Mouse (Mus musculus) thymus, postnatal 0 days (tissue): ENCODE results near the gene Glis3. TPM values are rescaled to one million over a fixed set of nuclear protein-coding genes. Genes with fewer than 3 reads are reported as not detected.

Experiments used
- DNase-seq: peaks from one replicate; pipeline ENCODE4 v3.0.0-alpha.2; 2015; ENCODE audit warnings: low spot score
- polyA plus RNA-seq: library from polyadenylated mRNA; unstranded; fragments of >200 nt; fragmentation: Nextera tagmentation; extraction: Ambion mirVana; gene quantifications from 2 replicates; pipeline ENCODE4 v1.2.1, GENCODE M21; 2015

Gene Glis3
- polyA plus RNA-seq, 1 experiment from 2014 or later, result 0.59 TPM

DNA sequence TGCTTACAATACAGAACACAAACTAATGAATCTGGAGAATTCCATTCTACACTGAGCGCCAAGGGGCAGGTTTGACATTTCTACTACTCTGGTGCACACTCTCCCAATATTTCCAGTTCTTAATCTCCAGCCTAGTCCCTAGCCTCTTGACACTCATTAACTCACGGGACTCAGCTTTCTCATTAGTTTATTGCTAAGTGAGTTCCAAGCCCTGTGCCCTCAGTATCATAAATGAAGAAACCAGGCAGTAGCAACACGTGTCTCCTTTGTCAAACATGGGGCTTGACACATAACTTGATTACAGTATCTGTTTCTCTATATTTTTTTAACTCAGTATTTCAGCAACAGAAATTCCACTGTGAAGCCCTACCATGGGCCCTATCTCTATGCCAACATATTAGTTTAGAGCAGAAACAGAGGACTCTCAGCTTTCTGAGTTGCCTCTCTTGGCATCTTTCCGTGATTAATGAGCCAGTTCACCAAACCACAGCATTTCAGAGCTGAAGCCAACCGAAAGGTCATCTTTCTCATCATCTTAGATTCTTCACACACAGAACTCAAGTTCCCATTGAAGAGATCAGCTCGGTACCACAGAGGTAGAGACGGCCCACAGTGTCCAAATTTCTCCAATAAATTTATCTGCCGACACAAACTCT is 186.1 kb downstream of the Glis3 start:
- no peak for DNase-seq

DNA sequence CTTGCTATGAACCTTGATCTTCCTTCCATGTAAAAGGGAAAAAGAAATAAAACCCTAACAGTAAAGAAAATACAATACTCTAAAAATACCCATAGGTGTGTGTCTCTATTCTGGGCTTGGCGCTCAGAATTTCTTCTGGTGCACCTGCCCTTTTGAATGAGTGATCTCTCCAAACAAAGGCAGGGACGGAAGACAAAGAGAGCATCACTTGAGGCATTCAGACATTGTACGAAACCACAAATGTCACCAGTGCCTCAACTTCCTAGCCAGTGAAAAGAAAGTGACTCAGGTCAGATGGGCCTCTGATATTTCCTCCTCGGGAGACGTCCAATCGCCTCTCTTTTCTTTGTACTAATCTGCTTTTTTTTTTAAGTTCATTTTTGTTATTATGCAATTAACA is 201.8 kb downstream of the Glis3 start:
- peak; percentile 14 for DNase-seq

DNA sequence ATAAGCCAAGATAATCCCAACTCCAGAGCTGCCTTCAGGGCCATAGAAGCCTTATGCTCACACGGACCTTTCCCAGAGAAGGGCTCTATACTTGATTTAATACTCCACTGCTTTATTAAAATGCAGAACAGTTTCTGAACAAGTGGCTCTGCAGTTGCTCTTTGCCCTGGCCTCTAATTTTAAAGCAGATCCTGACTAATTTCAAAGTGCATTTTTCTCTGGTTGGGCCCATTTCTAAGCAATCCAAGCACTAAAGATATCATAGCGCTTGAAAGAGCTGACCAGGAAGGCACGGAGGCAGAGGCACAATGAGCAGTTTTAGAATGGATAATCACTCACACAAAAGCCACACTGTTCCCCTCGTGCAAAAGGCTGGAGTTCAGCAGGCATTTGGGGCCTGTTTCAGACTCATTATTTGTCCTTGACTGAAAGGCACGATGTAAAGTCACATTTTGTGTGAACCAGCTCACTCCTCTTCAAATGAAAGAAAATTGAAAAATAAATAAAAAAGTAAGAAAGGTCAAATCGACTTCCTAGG is 202.5 kb downstream of the Glis3 start:
- DNase-seq, result no peak

DNA sequence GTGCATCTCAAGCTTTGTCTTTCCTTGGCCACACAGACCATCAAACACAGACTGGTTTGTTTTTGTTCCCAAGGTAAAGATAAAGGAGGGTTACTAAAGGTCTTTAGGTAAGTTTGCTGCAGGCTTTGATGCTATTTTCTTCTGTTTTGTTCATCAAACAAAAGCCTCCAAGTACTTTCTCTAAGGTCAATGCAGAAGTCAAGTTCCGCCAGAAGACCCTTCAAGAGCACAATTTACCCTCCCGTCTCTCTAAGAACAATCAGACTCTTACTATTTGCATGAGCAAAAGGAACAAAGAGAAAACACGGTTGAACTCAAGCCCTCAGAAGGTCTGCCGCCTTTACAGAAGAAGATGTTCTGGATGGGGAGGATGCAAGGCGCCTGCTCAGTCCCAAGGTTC is 206.3 kb downstream of the Glis3 start:
- no peak for DNase-seq

DNA sequence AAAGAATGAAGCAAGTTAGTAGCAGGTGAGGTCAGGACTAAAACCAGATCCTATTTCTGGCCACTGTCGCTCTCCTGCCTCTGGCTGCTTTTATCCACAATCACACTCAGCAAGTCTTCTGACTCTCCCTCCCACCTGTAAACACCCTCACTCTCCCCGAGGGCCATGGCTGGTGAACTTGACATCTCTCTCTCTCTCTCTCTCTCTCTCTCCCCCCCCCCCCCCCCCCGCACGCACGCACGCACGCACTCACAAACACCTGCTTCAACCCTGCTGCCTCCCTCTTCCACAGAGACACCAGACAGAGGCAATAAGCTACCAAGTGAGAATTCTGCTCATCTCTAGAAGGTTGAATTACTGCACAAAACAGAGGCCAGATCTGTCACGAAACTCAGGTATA is 208.7 kb downstream of the Glis3 start:
- no peak for DNase-seq

DNA sequence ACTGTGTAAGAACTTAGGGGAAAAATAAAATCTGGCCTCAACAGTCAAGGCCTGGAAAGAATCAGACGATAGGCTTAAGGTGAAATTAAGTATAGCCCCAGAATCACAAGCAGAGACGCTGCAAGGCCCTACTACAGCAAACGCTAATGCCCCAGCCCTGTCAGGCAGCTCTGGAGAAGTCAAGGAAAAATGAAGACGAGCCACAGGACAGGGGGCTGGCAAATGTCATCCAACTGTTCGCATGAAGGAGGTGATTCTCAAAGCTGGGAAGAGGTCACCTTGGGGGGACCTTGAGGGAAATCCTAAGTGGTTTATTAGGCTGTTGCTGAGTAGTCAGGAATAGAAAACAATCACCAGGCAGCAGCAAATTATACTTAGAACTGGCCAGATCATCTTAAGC is 214.1 kb downstream of the Glis3 start:
- no peak for DNase-seq

DNA sequence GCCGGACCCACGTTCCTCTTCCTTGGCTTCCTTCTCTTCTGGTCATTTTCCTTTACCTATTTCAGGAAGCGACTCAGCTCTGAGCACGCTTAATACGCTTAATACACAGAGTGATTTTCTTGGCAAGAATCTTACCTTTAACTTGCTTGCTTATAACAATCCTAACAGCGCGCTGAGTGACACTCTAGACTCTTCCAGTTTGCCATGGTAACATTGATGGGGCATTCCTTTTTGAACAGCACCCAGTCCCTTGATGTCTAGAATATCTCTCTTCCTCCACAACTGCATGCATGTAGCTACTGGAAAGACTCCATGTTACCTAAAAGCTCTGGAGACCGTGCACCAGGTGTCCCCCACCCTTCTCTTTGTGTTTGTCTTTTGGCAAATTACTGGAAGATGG is 225.5 kb downstream of the Glis3 start:
- DNase-seq, result no peak

DNA sequence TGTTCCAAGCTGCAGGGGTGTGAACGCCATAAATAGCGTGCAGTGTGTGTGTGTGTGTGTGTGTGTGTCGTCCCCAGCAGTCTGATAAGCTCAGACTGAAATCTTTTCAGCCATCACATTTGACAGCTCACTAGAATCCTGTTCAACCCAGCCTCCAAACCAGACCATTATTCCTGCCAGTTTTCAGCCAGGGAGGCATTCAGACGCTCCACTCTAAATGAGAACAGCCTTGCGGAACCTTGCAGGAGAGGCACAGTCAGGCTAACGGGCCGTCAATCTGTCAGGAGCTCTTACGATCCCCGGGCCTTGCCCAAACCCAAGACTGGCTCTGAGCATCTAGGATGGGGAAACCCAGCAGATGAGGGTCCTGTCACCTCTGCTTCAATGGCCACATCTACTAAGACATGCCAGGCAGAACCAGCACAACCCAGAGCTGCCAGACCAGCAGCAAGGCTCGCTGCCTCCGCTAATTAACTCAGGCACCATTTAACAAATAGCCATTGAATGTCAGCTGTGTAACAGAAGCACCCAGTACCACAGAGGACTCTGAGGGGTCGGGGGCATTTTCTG is 226.8 kb downstream of the Glis3 start:
- DNase-seq, result no peak

DNA sequence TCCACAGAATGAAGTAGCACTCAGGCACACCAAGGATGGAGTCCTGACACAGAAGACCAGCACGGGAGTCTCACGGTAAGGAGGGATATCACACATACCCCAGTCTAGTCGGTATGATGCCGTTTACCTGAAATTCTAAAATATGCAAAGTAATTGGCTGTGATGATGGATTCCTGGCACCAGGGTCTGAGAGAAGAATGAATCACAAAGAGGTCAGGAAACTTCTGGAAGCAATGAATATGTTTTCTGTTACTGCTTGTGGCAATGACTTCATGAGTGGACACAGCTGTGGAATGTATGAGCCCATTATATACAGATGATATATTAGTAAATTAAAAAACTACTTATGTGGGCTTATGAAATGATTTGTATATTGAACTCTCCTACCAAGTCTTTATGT is 231.1 kb downstream of the Glis3 start:
- no peak for DNase-seq

DNA sequence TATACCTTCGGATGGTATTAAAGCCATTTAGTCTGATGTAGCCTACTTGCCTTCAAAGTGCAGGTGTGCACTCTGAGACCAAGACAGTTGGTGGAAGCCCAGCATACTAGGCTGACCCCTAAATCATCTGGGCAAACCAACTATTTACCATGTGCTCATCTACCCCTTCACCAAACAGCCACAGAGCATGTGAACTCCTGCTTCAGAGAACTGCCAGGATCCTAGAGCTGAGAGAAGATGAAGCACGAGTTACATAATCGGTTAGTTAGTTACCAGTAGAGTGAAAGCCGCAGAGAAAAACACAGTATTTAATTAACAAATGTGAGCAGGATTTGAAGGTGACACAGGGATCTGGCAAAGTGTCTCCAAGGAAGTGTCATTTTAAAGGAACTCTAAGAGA is 237.7 kb downstream of the Glis3 start:
- DNase-seq, result no peak

DNA sequence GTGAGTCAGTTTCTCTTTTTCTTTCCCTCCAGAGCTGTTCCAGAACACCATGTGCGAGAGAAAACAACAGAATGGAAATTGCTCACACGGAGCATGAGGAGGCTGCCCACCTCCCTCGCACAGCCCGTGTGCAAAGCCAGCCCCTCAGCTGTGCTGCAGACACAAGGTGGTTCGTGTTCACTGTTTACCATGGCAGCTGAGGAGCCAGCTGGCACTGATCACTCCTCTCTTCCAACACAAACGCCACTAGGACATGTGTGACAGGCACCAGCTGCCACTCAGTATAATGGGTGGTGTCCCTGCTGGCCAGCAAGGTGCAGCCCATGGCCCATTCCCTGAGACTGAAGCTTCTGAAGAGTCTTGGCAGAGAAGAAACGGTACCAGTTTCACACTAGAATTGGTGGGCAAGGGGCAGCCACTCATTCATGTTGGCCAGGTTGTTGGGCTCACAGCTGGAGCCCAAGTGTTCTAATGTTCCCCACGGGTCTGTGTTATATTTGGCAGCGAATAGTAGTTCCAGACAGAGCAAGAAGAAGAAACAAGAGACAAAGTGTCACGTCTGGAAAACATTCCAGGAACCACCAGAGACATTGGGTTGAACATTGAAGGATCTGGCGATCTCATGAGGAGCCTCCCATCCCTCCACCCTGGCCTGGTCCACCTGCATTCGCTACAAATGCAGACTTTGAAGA is 243.3 kb downstream of the Glis3 start:
- no peak for DNase-seq

DNA sequence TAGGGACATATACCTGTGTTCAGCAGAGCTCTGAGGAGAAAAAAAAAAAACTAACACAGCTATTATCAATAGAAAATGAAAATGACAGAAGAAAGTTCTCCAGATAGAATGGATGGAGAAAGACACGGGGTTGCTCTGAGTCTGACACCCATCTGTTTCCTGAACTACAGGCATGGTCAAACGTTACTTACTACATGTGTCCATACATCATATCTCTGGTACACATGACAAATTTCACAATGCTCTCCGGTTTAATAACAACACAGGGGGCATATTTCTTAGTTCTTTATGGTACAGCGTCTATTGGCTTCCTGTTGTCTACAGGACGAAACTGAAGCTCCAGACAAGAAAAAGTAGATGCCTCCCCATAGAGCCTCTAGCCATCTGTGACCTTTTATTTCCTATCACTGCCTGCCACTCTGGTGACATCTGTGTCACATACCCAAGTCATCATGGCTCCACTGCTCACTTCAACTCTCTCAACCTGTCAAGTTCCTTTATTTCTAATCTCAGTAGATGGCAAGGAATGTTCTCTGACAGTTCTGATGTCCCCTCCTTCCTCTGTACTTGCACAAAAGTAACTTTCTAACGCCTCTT is 251.6 kb downstream of the Glis3 start:
- DNase-seq, result no peak

DNA sequence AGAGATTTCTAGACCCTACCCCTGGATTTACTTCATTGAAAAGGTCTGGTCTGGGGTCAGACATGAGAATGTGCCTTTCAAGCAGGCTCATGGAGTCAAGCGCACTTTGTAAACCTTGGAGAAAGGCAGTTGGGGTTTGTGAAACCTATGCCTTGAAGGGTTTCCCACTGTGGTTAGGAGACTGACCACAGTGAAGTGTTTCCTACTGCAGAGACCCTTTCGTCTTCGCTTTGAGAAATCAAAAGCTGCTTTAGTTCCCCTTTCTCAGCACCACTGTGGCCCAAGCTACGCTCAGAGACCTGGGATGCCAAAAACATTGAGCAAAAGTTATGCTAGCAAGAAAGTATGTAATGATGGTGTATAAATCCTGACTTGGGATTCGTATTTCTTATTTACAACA is 255.7 kb downstream of the Glis3 start:
- DNase-seq, result peak; percentile 22

DNA sequence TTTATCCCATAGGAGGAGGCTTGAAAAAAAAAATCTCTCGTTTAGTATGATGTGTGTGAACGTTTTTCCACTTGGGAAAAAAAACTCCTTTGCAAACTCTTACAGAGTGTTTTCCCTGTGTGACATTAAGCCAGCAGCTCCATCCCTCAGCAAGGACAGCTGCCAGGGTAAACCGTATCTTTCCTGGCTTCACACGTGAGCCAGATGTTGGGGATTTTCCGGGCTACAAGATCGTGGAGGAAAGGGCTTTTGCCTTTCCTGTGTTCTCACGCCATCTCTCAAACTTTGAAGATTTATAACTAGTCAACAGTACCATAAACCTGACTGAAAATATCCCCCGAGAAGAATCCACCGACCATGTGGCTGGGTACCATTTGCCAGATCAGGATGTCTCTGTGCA is 256.9 kb downstream of the Glis3 start:
- DNase-seq, result no peak

DNA sequence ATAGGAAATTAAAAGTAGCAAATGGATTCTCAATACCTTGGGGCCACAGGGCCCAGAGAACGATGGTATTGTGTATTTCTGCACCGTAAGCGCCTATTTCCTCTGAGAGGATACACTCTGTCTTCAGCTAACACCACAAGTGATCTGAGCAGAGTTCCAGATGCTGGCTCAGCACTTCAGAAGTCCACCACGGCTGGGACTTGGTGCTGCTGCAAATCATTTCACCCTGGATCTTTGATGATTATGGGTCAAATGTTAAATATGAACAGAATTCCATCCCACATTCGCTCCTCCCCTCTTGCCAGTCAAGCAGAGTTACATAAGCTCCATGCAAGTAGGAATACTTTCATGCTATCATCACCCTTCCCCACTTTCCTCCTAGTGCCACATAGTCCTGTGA is 263.8 kb downstream of the Glis3 start:
- no peak for DNase-seq

DNA sequence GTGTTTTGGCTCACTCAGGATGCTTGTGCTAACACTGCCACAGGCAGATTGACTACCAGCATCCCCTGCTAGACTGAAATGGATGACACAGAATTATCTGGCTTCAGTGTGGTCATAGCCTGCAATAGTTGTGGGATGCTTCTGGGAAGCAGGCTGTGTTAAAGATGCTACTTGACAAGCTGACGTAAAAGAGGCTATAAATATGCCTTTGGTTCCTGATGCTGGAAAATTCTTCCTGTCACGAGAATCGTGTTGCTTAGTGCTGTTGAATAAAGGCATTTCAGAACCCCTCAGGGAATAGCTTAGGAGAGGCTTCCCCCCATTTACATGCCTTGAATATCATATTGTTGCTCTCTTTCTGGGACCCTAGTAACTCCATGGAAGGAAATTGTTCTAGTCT is 271.1 kb downstream of the Glis3 start:
- no peak for DNase-seq

DNA sequence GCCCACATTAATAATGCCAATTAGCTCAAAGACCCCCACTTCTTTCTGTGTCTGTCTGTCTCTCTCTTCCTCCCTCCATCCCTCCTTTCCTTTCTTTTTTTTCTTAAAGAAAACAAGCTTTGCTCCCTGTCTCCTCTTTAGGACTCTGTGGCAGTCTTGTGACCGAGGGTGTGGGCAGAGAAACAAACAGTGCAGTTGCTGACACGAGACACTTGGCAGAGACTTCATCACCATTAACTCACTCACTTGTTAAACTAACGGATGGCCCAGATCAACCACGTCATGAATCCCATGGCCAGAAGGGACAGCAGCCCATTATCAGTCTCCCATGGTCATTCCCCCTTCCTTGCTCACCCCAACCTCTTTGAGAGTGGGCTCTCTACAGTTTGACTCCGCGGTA is 276.9 kb downstream of the Glis3 start:
- DNase-seq, result no peak

DNA sequence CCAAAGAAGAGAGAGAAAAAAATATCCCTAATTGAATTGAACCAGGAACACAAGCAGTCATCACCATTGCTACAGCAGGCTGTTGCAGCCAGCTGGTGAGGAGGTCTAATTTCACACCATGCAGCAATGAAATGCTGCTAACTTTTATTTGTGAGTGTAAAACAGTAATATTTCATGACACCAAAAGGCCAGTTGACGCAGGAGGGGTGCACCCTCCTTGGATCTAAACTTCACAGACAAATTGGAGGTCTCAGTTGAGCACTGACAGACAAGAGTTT is 284.4 kb downstream of the Glis3 start:
- DNase-seq, result no peak

DNA sequence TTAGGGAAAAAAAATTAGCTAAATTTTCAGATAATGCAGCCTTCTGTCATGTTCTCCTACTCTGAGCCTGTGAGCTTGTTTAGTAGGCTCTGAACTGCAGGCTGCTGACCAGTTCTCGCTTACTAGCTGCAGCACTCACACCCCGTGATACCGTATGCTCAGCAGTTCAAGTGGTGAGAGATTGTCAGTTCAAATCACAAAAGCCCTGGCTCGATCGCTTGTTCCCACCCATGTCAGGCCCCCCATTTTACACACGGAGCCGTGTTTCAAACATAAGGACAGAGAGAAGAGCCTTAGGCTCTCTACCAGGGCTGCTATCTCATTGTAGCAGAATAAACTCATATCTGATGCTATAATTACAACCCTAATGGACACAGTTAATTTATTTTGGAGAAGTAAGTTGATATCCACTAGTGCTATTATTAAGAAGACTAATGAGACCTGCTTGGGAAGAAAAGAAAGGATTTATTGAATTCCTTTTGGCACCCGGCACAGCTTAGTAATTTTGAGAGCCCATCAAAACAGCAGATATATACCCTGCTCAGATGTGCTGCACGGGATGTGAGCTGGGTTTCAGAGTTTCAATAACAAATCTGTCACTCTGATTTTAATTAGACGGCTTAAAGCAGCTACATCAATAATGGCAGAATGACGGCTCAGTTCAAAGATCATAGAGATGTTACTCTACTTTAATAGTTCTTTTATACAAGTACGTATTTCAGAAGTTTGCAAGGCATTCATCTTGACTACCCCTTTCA is 284.9 kb downstream of the Glis3 start:
- no peak for DNase-seq

DNA sequence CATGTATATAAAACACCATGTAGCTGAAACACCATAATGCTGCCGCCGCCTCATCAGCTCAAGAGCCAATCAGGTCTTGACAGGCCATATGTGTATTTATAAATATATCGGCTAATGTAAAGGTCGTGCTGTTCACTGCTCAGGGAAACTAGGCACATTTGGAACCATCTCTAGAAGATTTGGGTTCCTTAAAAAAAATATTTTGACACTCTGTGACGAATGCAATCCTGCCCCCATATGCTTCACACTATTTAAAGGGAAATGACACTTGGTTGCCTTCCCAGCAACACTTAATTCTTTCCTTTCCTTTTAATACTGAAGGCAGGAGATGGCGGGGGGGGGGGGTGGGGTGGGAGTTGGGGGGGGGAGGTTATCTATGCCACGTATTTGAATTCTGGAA is 286.1 kb downstream of the Glis3 start:
- DNase-seq, result no peak

DNA sequence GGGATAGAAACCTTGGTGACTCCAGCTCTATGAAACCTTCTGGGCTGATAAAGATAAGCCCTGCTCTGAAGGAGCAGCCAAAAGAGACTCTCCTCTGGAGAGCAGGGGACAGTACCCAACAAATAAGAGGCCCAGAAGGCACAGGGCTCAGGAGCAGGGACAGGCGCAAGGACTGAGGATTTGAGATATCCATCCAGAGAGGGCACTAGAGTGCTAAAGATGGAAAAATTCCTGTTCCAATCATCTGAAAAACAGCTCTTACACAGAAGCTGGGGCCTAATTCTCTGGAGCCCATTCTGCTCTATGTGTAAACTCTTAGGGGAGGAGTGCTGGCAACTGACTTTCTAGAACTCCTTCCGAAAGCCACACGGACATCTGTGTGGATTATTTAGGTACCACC is 287.0 kb downstream of the Glis3 start:
- DNase-seq, result no peak

DNA sequence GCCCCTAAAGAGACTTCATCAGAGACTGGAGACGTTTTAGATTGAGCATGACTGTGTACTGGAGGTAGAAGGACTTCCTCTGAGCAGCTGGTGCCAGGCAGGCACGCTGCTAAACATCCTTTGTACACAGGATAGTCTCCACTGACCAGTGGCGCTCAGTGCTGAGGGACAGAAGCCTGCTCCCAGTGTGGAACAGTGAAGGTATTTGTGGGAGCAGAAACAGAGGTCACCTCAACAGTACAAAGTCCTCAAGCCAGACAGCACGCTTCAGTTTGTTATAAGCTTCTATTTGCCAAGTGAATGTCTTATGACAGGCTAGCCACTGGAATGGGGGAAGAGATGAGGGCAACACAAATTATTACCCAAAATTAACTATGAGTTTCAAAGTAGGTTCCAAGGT is 289.0 kb downstream of the Glis3 start:
- no peak for DNase-seq
